Mouse (Mus musculus) brain, embryonic 14.5 days (tissue): Measurements from ENCODE around the gene Mcat. TPM values are rescaled to one million over a fixed set of nuclear protein-coding genes. Genes with fewer than 3 reads are reported as not detected.

Experiments used
- DNase-seq: peaks from one replicate; pipeline ENCODE4 v3.0.0-alpha.2; 2011; ENCODE audit warnings: low read depth
- CTCF ChIP-seq: fragments of 200-500 bp; IDR thresholded peaks from 2 replicates; pipeline ENCODE4 v1.5.1; 2012; ENCODE audit warnings: inconsistent platforms, mild to moderate bottlenecking, moderate library complexity, borderline replicate concordance; ENCODE audit not compliant: insufficient read depth, insufficient read length; ENCODE audit errors: extremely low read depth
- POLR2A ChIP-seq: fragments of 200-500 bp; IDR thresholded peaks from 2 replicates; pipeline ENCODE4 v1.6.1; 2012; ENCODE audit warnings: mild to moderate bottlenecking, inconsistent platforms, borderline replicate concordance; ENCODE audit not compliant: poor library complexity, insufficient read depth, insufficient read length, severe bottlenecking; ENCODE audit errors: extremely low read depth
- polyA plus RNA-seq: library from polyadenylated mRNA; depleted of rRNA; stranded (reverse); fragments of >200 nt; gene quantifications from 2 replicates; pipeline ENCODE4 v1.2.3, GENCODE M21; 2012

The Mcat gene
- polyA plus RNA-seq, 1 experiment, result 32.8 TPM

GRCm38 (mm10) chr15:83572132-83572531 is 8.5 kb upstream of the Mcat start:
- no peak for DNase-seq
- no peak for TF ChIP-seq POLR2A
- no peak for TF ChIP-seq CTCF

GRCm38 (mm10) chr15:83571636-83572035 is 8.0 kb upstream of the Mcat start:
- no peak for DNase-seq
- TF ChIP-seq POLR2A (no peak), CTCF (no peak)

- no peak for DNase-seq
- TF ChIP-seq POLR2A (no peak), CTCF (peak; percentile 8; the same call in 1 of the 2 replicates)
Observed at GRCm38 (mm10) chr15:83570641-83571040, 7.1 kb upstream of the Mcat start.

GRCm38 (mm10) chr15:83569682-83570081 is 6.1 kb upstream of the Mcat start:
- no peak for DNase-seq
- TF ChIP-seq CTCF (no peak), POLR2A (no peak)

GRCm38 (mm10) chr15:83568544-83568943 is 5.0 kb upstream of the Mcat start:
- no peak for DNase-seq

GRCm38 (mm10) chr15:83567728-83568127 is 4.1 kb upstream of the Mcat start:
- no peak for TF ChIP-seq CTCF
- TF ChIP-seq POLR2A, result no peak
- no peak for DNase-seq

More at GRCm38 (mm10) chr15:83568544-83568943, 5.0 kb upstream of the Mcat start:
- TF ChIP-seq CTCF, result no peak
- TF ChIP-seq POLR2A, result no peak

GRCm38 (mm10) chr15:83566006-83566405 is 2.4 kb upstream of the Mcat start:
- no peak for DNase-seq

GRCm38 (mm10) chr15:83565434-83565833 is 1.8 kb upstream of the Mcat start:
- DNase-seq, result no peak
- no peak for TF ChIP-seq POLR2A
- TF ChIP-seq CTCF, result no peak

More at GRCm38 (mm10) chr15:83566006-83566405, 2.4 kb upstream of the Mcat start:
- TF ChIP-seq CTCF (no peak), POLR2A (no peak)

GRCm38 (mm10) chr15:83563857-83564651 is 467 bp upstream of the Mcat start:
- no peak for TF ChIP-seq CTCF
- no peak for TF ChIP-seq POLR2A

GRCm38 (mm10) chr15:83562626-83563270 is 839 bp downstream of the Mcat start:
- TF ChIP-seq CTCF (no peak), POLR2A (no peak)
- peak; percentile 93 for DNase-seq

More at GRCm38 (mm10) chr15:83563857-83564651, 467 bp upstream of the Mcat start:
- DNase-seq, result peak; percentile 53

GRCm38 (mm10) chr15:83560941-83561477 is 2.6 kb downstream of the Mcat start:
- TF ChIP-seq POLR2A (no peak), CTCF (no peak)
- no peak for DNase-seq

GRCm38 (mm10) chr15:83555161-83555974 is 8.2 kb downstream of the Mcat start:
- peak; percentile 96 for DNase-seq
- peak; percentile 94 for TF ChIP-seq POLR2A
- no peak for TF ChIP-seq CTCF
